Mouse (Mus musculus): ENCODE data around the gene Mymx.
"Not testable (repeated sequence)": the region's sequence is repeated elsewhere in the genome, so short reads cannot be mapped to it uniquely, and the experiment has no call there.

Mymx gene

GRCm38 (mm10) chr17:45601877-45602304, at the start of gene Mymx:
Gene Mymx, minus strand, starts transcription at chr17:45602102.
- no peak for DNase-seq

- DNase-seq, result no peak
These were observed 42.3 kb upstream of the Mymx start for GRCm38 (mm10) chr17:45644185-45644584.

GRCm38 (mm10) chr17:45642701-45643100, 40.8 kb upstream of the Mymx start:
- peak; percentile 75 for DNase-seq

- no peak for DNase-seq
These were observed 40.1 kb upstream of the Mymx start for GRCm38 (mm10) chr17:45641981-45642380.

GRCm38 (mm10) chr17:45638596-45639295, 36.8 kb upstream of the Mymx start:
- DNase-seq, result no peak

- no peak for DNase-seq
These were observed 32.1 kb upstream of the Mymx start for GRCm38 (mm10) chr17:45634033-45634432.

GRCm38 (mm10) chr17:45631940-45632339, 30.0 kb upstream of the Mymx start:
- no peak for DNase-seq

- DNase-seq, result no peak
These were observed 29.1 kb upstream of the Mymx start for GRCm38 (mm10) chr17:45630992-45631391.

- DNase-seq, result peak; percentile 86
These were observed 28.2 kb upstream of the Mymx start for GRCm38 (mm10) chr17:45629861-45630694.

GRCm38 (mm10) chr17:45628885-45629855, 27.3 kb upstream of the Mymx start:
- no peak for DNase-seq

GRCm38 (mm10) chr17:45628160-45628559, 26.3 kb upstream of the Mymx start:
- DNase-seq, result no peak

GRCm38 (mm10) chr17:45626577-45627134, 24.8 kb upstream of the Mymx start:
- DNase-seq, result peak; percentile 89

- not testable (repeated sequence) for DNase-seq
These were observed 21.5 kb upstream of the Mymx start for GRCm38 (mm10) chr17:45623425-45623824.

- peak; percentile 52 for DNase-seq
These were observed 17.7 kb upstream of the Mymx start for GRCm38 (mm10) chr17:45619386-45620256.

GRCm38 (mm10) chr17:45618941-45619385, 17.1 kb upstream of the Mymx start:
- peak; percentile 81 for DNase-seq

GRCm38 (mm10) chr17:45617655-45618054, 15.8 kb upstream of the Mymx start:
- no peak for DNase-seq

- DNase-seq, result no peak
These were observed 14.8 kb upstream of the Mymx start for GRCm38 (mm10) chr17:45616679-45617078.

GRCm38 (mm10) chr17:45616046-45616650, 14.2 kb upstream of the Mymx start:
- DNase-seq, result no peak

GRCm38 (mm10) chr17:45612921-45613320, 11.0 kb upstream of the Mymx start:
- DNase-seq, result no peak

- DNase-seq, result no peak
These were observed 10.1 kb upstream of the Mymx start for GRCm38 (mm10) chr17:45612008-45612407.

Measured in lung, postnatal 36 days (tissue).